Comparison of ENCODE assay signal across 24 mouse cellular contexts in the genomic region with DNA sequence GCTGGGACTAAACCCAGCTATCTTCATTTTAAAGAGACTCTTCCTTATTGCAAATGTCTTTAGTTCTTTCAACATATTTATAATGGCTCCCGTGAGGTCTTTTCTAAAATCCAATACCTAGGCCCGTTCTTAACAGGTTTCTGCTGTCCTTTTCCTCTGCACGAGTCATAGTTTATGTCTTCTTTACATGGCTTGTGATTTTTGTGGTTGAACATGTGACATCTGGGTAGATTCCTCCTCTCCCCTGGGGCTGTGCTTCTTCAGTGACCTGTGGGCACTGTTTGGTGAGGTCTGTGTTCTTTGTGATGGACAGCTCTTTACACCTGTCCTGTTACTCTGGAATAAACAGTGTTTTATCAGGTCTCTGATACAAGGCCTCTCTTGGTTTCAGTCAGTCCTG.
"Had no signal": no experiment of that assay in that cellular context is flagged by ENCODE, and none has a peak within 500 bp of the region (broad histone marks: within the 10 kb centered on the region; RNA-seq: fewer than 3 reads in every experiment).

No protein-coding gene starts in this region.

- DNase-seq: gastrocnemius, postnatal 14 days; gastrocnemius, postnatal 36 days; heart, adult 2 months; heart, postnatal 10 days; heart, postnatal 4 days; kidney, adult 18-20 months; kidney, adult 8-10 months; kidney, postnatal 10 days; kidney, postnatal 25 days; kidney, postnatal 4 days had no signal

- H3K36me3 ChIP-seq: heart, embryonic 10.5 days; heart, embryonic 12.5 days; hindbrain, embryonic 10.5 days; hindbrain, embryonic 12.5 days; intestine, embryonic 15.5 days; limb, embryonic 10.5 days; limb, embryonic 12.5 days; liver, embryonic 12.5 days had no signal

- H3K9ac ChIP-seq: heart, embryonic 12.5 days; hindbrain, embryonic 12.5 days; hindbrain, embryonic 14.5 days; intestine, embryonic 15.5 days; limb, embryonic 12.5 days; liver, embryonic 12.5 days had no signal

- H3K9me3 ChIP-seq: heart, embryonic 10.5 days; heart, embryonic 12.5 days; hindbrain, embryonic 10.5 days; hindbrain, embryonic 12.5 days; intestine, embryonic 15.5 days; limb, embryonic 10.5 days; limb, embryonic 12.5 days; liver, embryonic 12.5 days had no signal

- H3K4me1 ChIP-seq: heart, embryonic 10.5 days; heart, embryonic 12.5 days; hindbrain, embryonic 10.5 days; hindbrain, embryonic 12.5 days; intestine, embryonic 15.5 days; limb, embryonic 10.5 days; limb, embryonic 12.5 days; liver, embryonic 12.5 days had no signal

- H3K27me3 ChIP-seq: hindbrain, embryonic 12.5 days; intestine, embryonic 15.5 days; limb, embryonic 12.5 days had no signal

- ATAC-seq: hindbrain, embryonic 16.5 days; inflammation-experienced regulatory T-cells, adult 6 months; intestine, embryonic 15.5 days; intestine, postnatal 0 days; liver, embryonic 12.5 days had no signal

- H3K4me2 ChIP-seq: heart, embryonic 12.5 days; hindbrain, embryonic 12.5 days; hindbrain, embryonic 14.5 days; intestine, embryonic 15.5 days; limb, embryonic 12.5 days; liver, embryonic 12.5 days had no signal

- H3K4me3 ChIP-seq: heart, adult 2 months; heart, embryonic 10.5 days; heart, embryonic 12.5 days; hindbrain, embryonic 10.5 days; hindbrain, embryonic 12.5 days; intestine, embryonic 15.5 days; layer of hippocampus, adult 2 months; left cerebral cortex, adult 2 months; limb, embryonic 10.5 days; limb, embryonic 12.5 days; liver, embryonic 12.5 days had no signal

- H3K27ac ChIP-seq: heart, adult 2 months; heart, embryonic 10.5 days; hindbrain, embryonic 10.5 days; hindbrain, embryonic 12.5 days; hindbrain, embryonic 14.5 days; intestine, embryonic 15.5 days; layer of hippocampus, adult 2 months; left cerebral cortex, adult 2 months; limb, embryonic 10.5 days; limb, embryonic 12.5 days; liver, embryonic 12.5 days had no signal
